Mouse (Mus musculus) lung, embryonic 14.5 days (tissue): ENCODE measurements at regions not wholly inside any gene's neighbourhood (a gene's known extent, or its start where the extent isn't known, plus 50 kb on each side); places are given as distances from the start of the nearest gene placed in this dataset.

ENCODE experiments used
- ATAC-seq: fragments of 200-750 bp; cut with Nextera tagmentation; 2 replicates; pipeline ENCODE4 v1.8.0; 2017; ENCODE audit warnings: mild to moderate bottlenecking, moderate TSS enrichment, moderate library complexity; ENCODE audit not compliant: insufficient read depth
- DNase-seq: peaks from one replicate; pipeline ENCODE4 v3.0.0-alpha.2; 2015
- H3K27ac ChIP-seq: fragments of 300-500 bp; sonication (generic); 2 replicates; pipeline ENCODE4 v1.5.1; 2014; ENCODE audit warnings: low read depth, mild to moderate bottlenecking, moderate library complexity
- H3K27me3 ChIP-seq: fragments of 300-500 bp; sonication (generic); 2 replicates; pipeline ENCODE4 v1.6.1; 2014; ENCODE audit warnings: low read length, control low read depth; ENCODE audit not compliant: insufficient read depth
- H3K36me3 ChIP-seq: fragments of 300-500 bp; sonication (generic); 2 replicates; pipeline ENCODE4 v1.6.1; 2014; ENCODE audit warnings: control low read depth; ENCODE audit not compliant: insufficient read depth
- H3K4me1 ChIP-seq: fragments of 300-500 bp; sonication (generic); 2 replicates; pipeline ENCODE4 v1.6.1; 2014; ENCODE audit warnings: antibody characterized with exemption, control low read depth; ENCODE audit not compliant: insufficient read depth
- H3K4me2 ChIP-seq: fragments of 300-500 bp; sonication (generic); 2 replicates; pipeline ENCODE4 v1.6.1; 2014; ENCODE audit warnings: mild to moderate bottlenecking
- H3K4me3 ChIP-seq: fragments of 300-500 bp; sonication (generic); 2 replicates; pipeline ENCODE4 v1.5.1; 2014; ENCODE audit warnings: low read depth, low read length
- H3K9ac ChIP-seq: fragments of 300-500 bp; sonication (generic); 2 replicates; pipeline ENCODE4 v1.6.1; 2014
- H3K9me3 ChIP-seq: fragments of 300-500 bp; sonication (generic); 2 replicates; pipeline ENCODE4 v1.6.1; 2016; ENCODE audit warnings: low read depth, low read length, control low read depth
- CTCF ChIP-seq: IDR thresholded peaks from 2 replicates; pipeline ENCODE4 v1.5.1; 2016; ENCODE audit warnings: antibody characterized with exemption, low read depth
- WGBS: fragments of 180-500 bp; shearing (Covaris S2); extraction: QIAGEN DNeasy Blood & Tissue Kit; methylation state at CpG from one replicate; pipeline ENCODE4 v1.1.7; 2014; 5-methylcytosine and 5-hydroxymethylcytosine counted together

GRCm38 (mm10) chr16:29945891-29946598 lies 118.1 kb upstream of the Hes1 start:
- DNase-seq = peak; percentile 87

GRCm38 (mm10) chr16:29946966-29947365 lies 117.2 kb upstream of the Hes1 start:
- ATAC-seq = no peak
- Histone ChIP-seq H3K27me3 (no peaks in the 10 kb centered on the region), H3K4me3 (no peak overlapping the region), H3K27ac (peak overlapping the region; percentile 38; the same call in 1 of the 2 replicates), H3K4me2 (no peak overlapping the region), H3K4me1 (peaks cover 31% of the 10 kb centered on the region), H3K36me3 (no peaks in the 10 kb centered on the region), H3K9me3 (no peaks in the 10 kb centered on the region), H3K9ac (no peak overlapping the region)
- WGBS = 72% methylated on average over 5 of the region's 5 CpGs
- TF ChIP-seq CTCF = no peak
- DNase-seq = peak; percentile 32

More at GRCm38 (mm10) chr16:29945891-29946598, 118.1 kb upstream of the Hes1 start:
- peak; percentile 90 for ATAC-seq
- H3K4me2 ChIP-seq = peak overlapping the region; percentile 73
- TF ChIP-seq CTCF = no peak; the same call in 1 of the 2 replicates
- H3K4me3 ChIP-seq = peak overlapping the region; percentile 32
- WGBS = 1% methylated on average over 39 of the region's 39 CpGs
- no peaks in the 10 kb centered on the region for H3K9me3 ChIP-seq
- H3K4me1 ChIP-seq = peaks cover 31% of the 10 kb centered on the region
- no peaks in the 10 kb centered on the region for H3K27me3 ChIP-seq
- peak overlapping the region; percentile 97 for H3K27ac ChIP-seq
- H3K36me3 ChIP-seq = no peaks in the 10 kb centered on the region
- H3K9ac ChIP-seq = peak overlapping the region; percentile 60

GRCm38 (mm10) chr16:29947670-29948069 lies 116.5 kb upstream of the Hes1 start:
- H3K4me2 ChIP-seq = no peak overlapping the region
- no peak overlapping the region for H3K4me3 ChIP-seq
- 75% methylated on average over 5 of the region's 5 CpGs for WGBS
- DNase-seq = no peak
- H3K9me3 ChIP-seq = no peaks in the 10 kb centered on the region
- no peak for TF ChIP-seq CTCF
- no peaks in the 10 kb centered on the region for H3K36me3 ChIP-seq
- H3K27ac ChIP-seq = no peak overlapping the region
- no peaks in the 10 kb centered on the region for H3K27me3 ChIP-seq
- no peak for ATAC-seq
- H3K9ac ChIP-seq = no peak overlapping the region
- peaks cover 31% of the 10 kb centered on the region for H3K4me1 ChIP-seq

DNA sequence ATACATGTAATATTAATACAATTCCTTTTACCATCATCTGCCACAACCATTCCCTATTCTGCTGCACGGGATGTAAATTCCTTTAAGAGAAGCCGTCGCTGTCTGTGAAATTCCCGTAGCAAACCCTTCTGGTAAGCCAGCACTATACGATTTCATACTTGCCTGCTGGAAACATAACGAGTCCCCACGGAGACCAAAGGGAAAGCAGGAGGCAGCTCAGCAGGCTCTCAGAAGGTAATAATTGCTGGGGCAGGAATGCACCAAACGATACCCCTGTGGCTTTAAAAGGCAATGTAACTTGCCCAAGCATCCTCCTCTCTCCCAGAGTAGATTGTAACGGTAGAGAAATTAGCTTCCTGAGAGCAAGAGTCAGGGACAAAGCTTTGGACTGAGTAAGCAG lies 114.0 kb upstream of the Hes1 start:
- ATAC-seq (no peak), DNase-seq (no peak)
- Histone ChIP-seq H3K27me3 (no peaks in the 10 kb centered on the region), H3K9me3 (no peaks in the 10 kb centered on the region), H3K4me1 (peaks cover 19% of the 10 kb centered on the region), H3K27ac (no peak overlapping the region), H3K4me2 (no peak overlapping the region), H3K9ac (no peak overlapping the region), H3K4me3 (no peak overlapping the region), H3K36me3 (no peaks in the 10 kb centered on the region)
- TF ChIP-seq CTCF = no peak
- WGBS = 40% methylated on average over 9 of the region's 9 CpGs

DNA sequence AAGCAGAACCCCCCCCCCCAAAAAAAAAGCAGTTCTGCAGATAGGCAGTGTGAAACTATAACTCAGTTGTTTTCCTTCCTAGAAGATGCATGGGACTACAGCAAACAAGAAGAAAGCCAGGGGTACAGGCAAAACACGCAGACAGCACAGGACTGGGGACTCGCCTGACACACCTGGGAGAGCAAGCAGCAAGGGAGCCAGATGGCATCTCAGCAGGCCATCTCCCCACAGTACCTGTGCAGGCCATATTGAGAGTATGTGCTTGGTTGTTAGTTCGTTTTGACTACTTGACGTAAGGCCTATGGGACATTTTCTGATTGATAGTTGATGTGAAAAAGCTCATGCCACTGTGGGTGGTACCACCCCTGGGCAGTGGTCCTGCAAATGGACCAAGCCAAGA lies 113.4 kb upstream of the Hes1 start:
- no peak for TF ChIP-seq CTCF
- Histone ChIP-seq H3K4me3 (no peak overlapping the region), H3K9me3 (no peaks in the 10 kb centered on the region), H3K27ac (no peak overlapping the region), H3K4me1 (peaks cover 14% of the 10 kb centered on the region), H3K9ac (no peak overlapping the region), H3K36me3 (no peaks in the 10 kb centered on the region), H3K4me2 (no peak overlapping the region), H3K27me3 (no peaks in the 10 kb centered on the region)
- WGBS = 80% methylated on average over 4 of the region's 4 CpGs
- no peak for DNase-seq
- no peak for ATAC-seq

DNA sequence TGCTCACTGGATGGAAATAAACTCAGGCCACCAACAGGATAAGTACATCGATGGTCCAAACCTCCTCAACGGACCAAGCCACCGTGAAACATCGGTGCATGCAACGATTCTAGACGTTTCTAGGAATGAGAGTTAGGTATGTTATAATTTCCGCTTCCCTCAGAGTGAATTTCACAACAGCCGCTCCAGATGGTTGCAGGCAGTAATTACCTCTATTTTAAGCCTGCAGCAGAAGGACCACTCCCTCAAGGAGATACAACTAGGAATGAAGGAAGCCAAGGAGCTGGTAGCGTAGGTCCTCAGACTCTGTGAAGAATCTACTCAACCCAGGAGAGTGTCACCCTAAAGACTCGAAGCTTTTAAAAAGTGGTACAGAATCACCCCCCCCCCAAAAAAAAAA lies 109.5 kb upstream of the Hes1 start:
- H3K4me2 ChIP-seq = no peak overlapping the region
- TF ChIP-seq CTCF = no peak
- no peaks in the 10 kb centered on the region for H3K36me3 ChIP-seq
- H3K4me1 ChIP-seq = no peaks in the 10 kb centered on the region
- H3K9me3 ChIP-seq = no peaks in the 10 kb centered on the region
- no peak overlapping the region for H3K4me3 ChIP-seq
- H3K27me3 ChIP-seq = no peaks in the 10 kb centered on the region
- DNase-seq (no peak), ATAC-seq (no peak)
- H3K9ac ChIP-seq = no peak overlapping the region
- no peak overlapping the region for H3K27ac ChIP-seq
- WGBS = 79% methylated on average over 10 of the region's 10 CpGs

DNA sequence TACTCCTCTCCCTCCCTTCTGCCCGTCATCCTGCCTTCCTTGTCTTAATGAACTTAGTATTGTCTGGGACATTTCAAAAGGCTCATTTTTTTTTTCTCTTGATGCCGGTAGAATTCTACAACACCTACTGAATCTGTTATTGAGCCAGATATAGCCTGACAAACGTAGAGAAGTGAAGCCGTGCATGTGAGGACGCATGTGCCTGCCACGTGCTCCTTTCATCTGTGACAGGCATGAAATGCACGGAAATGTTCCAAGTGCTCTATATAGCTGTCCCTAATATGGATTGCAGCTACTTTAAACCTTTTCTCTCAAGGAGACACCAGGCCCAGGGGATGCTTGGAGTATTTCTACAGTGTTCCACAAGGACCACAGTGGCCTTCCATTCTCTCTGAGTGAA lies 107.3 kb upstream of the Hes1 start:
- H3K4me1 ChIP-seq = peaks cover 2% of the 10 kb centered on the region; the same call in 1 of the 2 replicates
- ATAC-seq = no peak
- H3K36me3 ChIP-seq = no peaks in the 10 kb centered on the region
- TF ChIP-seq CTCF = no peak
- no peak overlapping the region for H3K9ac ChIP-seq
- H3K4me2 ChIP-seq = no peak overlapping the region
- DNase-seq = no peak
- no peaks in the 10 kb centered on the region for H3K27me3 ChIP-seq
- no peak overlapping the region for H3K27ac ChIP-seq
- 64% methylated on average over 7 of the region's 7 CpGs for WGBS
- no peaks in the 10 kb centered on the region for H3K9me3 ChIP-seq
- no peak overlapping the region for H3K4me3 ChIP-seq
